Mouse (Mus musculus) ES-E14 (cell line): ENCODE measurements around the gene Mmp11. TPM values are rescaled to one million over a fixed set of nuclear protein-coding genes. Genes with fewer than 3 reads are reported as not detected.

ENCODE experiments used
- DNase-seq: peaks from one replicate; pipeline ENCODE4 v3.0.0-alpha.2; 2013; ENCODE audit warnings: low read depth, low spot score
- H3K27ac ChIP-seq: 2 replicates; pipeline ENCODE4 v1.5.1; 2012; ENCODE audit warnings: low read depth, mild to moderate bottlenecking, low read length, moderate library complexity, mixed read lengths; ENCODE audit not compliant: poor library complexity, insufficient read depth, severe bottlenecking
- H3K36me3 ChIP-seq: 2 replicates; pipeline ENCODE4 v1.6.1; 2012; ENCODE audit warnings: mild to moderate bottlenecking, low read length, moderate library complexity, mixed read lengths; ENCODE audit not compliant: control insufficient read depth, poor library complexity, insufficient read depth, severe bottlenecking
- H3K4me1 ChIP-seq, 2 experiments: fragments of 150-350 bp in 1 of 2; sonication (generic) in 1 of 2; 2 replicates each; pipeline ENCODE4 v1.6.1; 2012; ENCODE audit warnings: low read length in 2 of 2, mild to moderate bottlenecking in 1 of 2, mixed read lengths in 1 of 2; ENCODE audit not compliant: control insufficient read depth in 2 of 2, insufficient read depth in 2 of 2, poor library complexity in 1 of 2
- H3K4me3 ChIP-seq, 2 experiments: fragments of 150-350 bp in 1 of 2; sonication (generic) in 1 of 2; 2 replicates each; pipeline ENCODE4 v1.5.1; 2012; ENCODE audit warnings: low read length in 2 of 2, low read depth in 1 of 2, mild to moderate bottlenecking in 1 of 2, mixed read lengths in 1 of 2; ENCODE audit not compliant: insufficient read depth in 1 of 2, poor library complexity in 1 of 2, severe bottlenecking in 1 of 2
- H3K9ac ChIP-seq: 2 replicates; pipeline ENCODE4 v1.6.1; 2012; ENCODE audit warnings: low read depth, mild to moderate bottlenecking, low read length, mixed read lengths; ENCODE audit not compliant: poor library complexity, insufficient read depth, severe bottlenecking
- H3K9me3 ChIP-seq: fragments of 150-350 bp; sonication (generic); 2 replicates; pipeline ENCODE4 v1.6.1; 2012; ENCODE audit warnings: low read depth, mild to moderate bottlenecking, low read length; ENCODE audit not compliant: control insufficient read depth, insufficient read depth
- CHD2 ChIP-seq: IDR thresholded peaks from 2 replicates; pipeline ENCODE4 v1.6.1; 2014; ENCODE audit warnings: mild to moderate bottlenecking, low read depth, low read length, inconsistent platforms
- HCFC1 ChIP-seq: IDR thresholded peaks from 2 replicates; pipeline ENCODE4 v1.6.1; 2012; ENCODE audit warnings: low read length, inconsistent platforms, borderline replicate concordance; ENCODE audit not compliant: insufficient read depth
- MAFK ChIP-seq: IDR thresholded peaks from 2 replicates; pipeline ENCODE4 v1.6.1; 2014; ENCODE audit warnings: mild to moderate bottlenecking, low read depth, low read length, inconsistent platforms; ENCODE audit not compliant: insufficient read depth
- ZC3H11A ChIP-seq: IDR thresholded peaks from 2 replicates; pipeline ENCODE4 v1.6.1; 2012; ENCODE audit warnings: low read depth, mild to moderate bottlenecking, inconsistent platforms, low read length, borderline replicate concordance
- ZNF384 ChIP-seq: IDR thresholded peaks from 2 replicates; pipeline ENCODE4 v1.6.1; 2012; ENCODE audit warnings: low read depth, low read length, inconsistent platforms
- in situ Hi-C, 2 experiments: fragments of 600-800 bp; cut with MboI; formaldehyde crosslinking; loops; one replicate each; pipeline ENCODE4 v1.15.1; 2025; ENCODE audit warnings: low sequenced_read_pairs in 2 of 2, inconsistent platforms in 1 of 2; ENCODE audit not compliant: unreplicated experiment in 2 of 2
- total RNA-seq: library from RNA; depleted of rRNA; stranded (reverse); fragments of 300-350 nt; gene quantifications from 2 replicates; pipeline ENCODE4 v1.2.3, GENCODE M21; 2012

Mmp11 gene
- total RNA-seq, 1 experiment, result 52.4 TPM

DNA sequence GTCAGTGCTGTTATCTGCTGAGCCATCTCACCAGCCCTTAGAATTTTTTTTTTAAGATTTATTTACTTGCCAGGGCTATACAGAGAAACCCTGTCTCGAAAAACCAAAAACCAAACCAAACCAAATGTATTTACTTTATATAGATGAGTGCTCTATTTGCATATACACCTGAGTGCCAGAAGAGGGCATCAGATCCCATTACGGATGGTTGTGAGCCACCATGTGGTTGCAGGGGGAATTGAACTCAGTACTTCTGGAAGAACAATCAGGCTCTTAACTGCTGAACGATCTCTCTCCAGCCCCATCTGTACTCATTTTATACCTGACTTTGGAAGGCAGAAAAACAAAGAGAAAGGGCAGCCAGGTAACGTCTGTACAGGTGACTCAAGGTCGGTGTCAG is 38.9 kb upstream of the Mmp11 start:
- Histone ChIP-seq H3K4me3 (no peak overlapping the region), H3K36me3 (no peaks in the 10 kb centered on the region), H3K9ac (no peak overlapping the region), H3K27ac (no peak overlapping the region), H3K4me1 (peaks cover 2 to 12% of the 10 kb centered on the region in 2 experiments; a peak in 2 of 4 replicates), H3K9me3 (no peaks in the 10 kb centered on the region)
- in situ Hi-C loops, result no loop called here
- TF ChIP-seq ZC3H11A (peak; percentile 87), ZNF384 (peak; percentile 67; the same call in 1 of the 2 replicates), HCFC1 (no peak)
- peak; percentile 54 for DNase-seq

DNA sequence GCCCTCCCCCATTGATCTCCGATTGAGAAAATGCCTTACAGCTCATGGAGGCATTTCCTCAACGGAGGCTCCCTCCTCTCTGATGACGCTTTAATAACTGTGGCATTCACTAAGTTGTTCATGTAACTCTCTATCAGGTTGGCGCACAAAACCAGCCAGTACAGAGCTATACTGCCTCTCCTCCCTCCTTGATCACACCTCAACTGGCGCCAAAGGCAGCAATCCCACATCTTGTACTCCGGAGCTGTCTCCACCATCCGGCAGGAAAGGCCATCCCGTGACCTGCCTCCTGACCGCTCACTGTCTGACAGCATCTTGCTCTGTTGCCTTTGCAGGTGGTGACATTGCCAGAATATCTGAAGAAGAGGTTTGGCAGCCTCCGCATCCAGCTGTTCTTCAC is 37.5 kb upstream of the Mmp11 start:
- H3K4me3 ChIP-seq, result no peak overlapping the region
- no peak overlapping the region for H3K9ac ChIP-seq
- no peak for DNase-seq
- no peak for TF ChIP-seq ZC3H11A
- no peak for TF ChIP-seq CHD2
- TF ChIP-seq MAFK, result no peak
- TF ChIP-seq ZNF384, result no peak
- no peak for TF ChIP-seq HCFC1
- no peaks in the 10 kb centered on the region for H3K36me3 ChIP-seq
- H3K27ac ChIP-seq, result no peak overlapping the region
- peaks cover 2 to 14% of the 10 kb centered on the region in 2 experiments; a peak in 2 of 4 replicates for H3K4me1 ChIP-seq
- in situ Hi-C loops, result loop anchor here in 1 of 2 experiments (25.0 kb wide), 1 partner anchor 387 kb away; the partner anchor contains the start of gene Ggt5
- H3K9me3 ChIP-seq, result no peaks in the 10 kb centered on the region

DNA sequence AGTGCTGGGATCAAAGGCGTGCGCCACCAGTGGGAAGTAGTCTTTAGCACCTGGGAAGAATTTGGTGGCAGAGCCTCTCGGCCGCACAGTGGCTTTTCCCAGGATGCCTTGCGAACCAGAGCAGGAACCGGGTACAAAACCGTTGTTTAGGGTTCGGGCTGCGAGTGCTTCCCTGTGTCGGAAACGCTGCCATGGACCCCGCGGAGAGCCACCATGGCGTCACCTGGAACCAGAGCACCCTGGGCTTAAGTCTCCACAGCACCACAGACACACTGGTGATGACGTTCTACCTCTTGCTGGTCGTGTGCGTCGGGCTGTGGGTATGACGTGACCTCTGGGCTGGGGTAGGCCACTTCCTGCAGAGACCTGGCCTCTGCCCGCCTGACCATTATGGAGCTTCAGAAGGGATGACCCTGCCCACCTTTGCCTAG is 18.1 kb upstream of the Mmp11 start, which contains the start of gene Gm5134:
Gm5134 (plus strand) TSS at position 134 of the 431 bp plus-strand sequence.
- peaks cover 4 to 15% of the 10 kb centered on the region in 2 experiments; a peak in 3 of 4 replicates for H3K4me1 ChIP-seq
- H3K9me3 ChIP-seq, result no peaks in the 10 kb centered on the region
- no peak for TF ChIP-seq ZNF384
- TF ChIP-seq ZC3H11A, result no peak
- TF ChIP-seq HCFC1, result no peak
- peak within 1 kb of the TSS; percentile 18; the same call in 1 of the 2 replicates for H3K9ac ChIP-seq
- no peaks in the 10 kb centered on the region for H3K36me3 ChIP-seq
- no peak for DNase-seq
- H3K27ac ChIP-seq, result no peak within 1 kb of the TSS
- H3K4me3 ChIP-seq, result peak within 1 kb of the TSS; percentile 46 to 64
- in situ Hi-C loops, result loop anchor here (5.0 to 25.0 kb wide), 3 partner anchors 207 to 367 kb away; partner anchors contain the start of gene Ggt5 (in 1 of the 2)

DNA sequence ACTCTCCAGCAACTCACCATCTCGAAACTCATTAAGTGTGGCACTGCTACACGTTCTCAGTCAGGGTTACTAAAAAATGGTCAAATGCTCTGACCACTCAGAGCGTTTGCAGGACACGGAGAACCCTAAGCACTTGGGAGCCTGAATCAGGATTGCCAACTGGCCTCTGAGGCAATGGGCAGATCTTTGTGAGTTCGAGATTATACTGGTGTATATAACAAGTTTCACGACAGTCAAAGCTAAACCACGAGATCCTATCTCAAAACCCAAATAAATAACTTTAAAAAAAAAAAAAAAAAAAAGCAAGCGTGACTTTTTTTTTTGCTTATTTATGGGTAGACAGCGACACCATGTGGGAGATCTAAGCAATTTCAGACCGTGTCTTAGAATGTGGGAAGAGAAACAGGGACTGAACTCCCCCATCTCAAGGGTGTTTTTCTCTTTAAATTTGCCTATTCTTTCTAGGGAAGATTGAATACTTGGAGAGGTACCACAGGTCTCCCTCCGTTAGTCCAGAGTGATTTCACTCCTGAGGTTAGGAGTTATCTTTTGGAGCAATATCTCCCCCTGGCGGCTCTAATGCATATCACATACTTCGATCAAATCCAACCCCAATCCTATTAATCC is 15.2 kb upstream of the Mmp11 start:
- in situ Hi-C loops, result loop anchor here (5.0 to 25.0 kb wide), 3 partner anchors 204 to 364 kb away; partner anchors contain the start of gene Ggt5 (in 1 of the 2)
- no peak overlapping the region for H3K27ac ChIP-seq
- no peaks in the 10 kb centered on the region for H3K9me3 ChIP-seq
- H3K4me1 ChIP-seq, result peaks cover 4 to 19% of the 10 kb centered on the region in 2 experiments; a peak in 3 of 4 replicates
- no peaks in the 10 kb centered on the region for H3K36me3 ChIP-seq
- DNase-seq, result no peak
- peak overlapping the region; percentile 59; the same call in 1 of the 2 replicates for H3K9ac ChIP-seq
- TF ChIP-seq ZNF384, result peak; percentile 99
- peak; percentile 68; the same call in 1 of the 2 replicates for TF ChIP-seq MAFK
- TF ChIP-seq CHD2, result no peak
- TF ChIP-seq HCFC1, result no peak
- TF ChIP-seq ZC3H11A, result peak; percentile 56; the same call in 1 of the 2 replicates
- peak overlapping the region; percentile 68 to 69 for H3K4me3 ChIP-seq
